Mouse (Mus musculus) ES-E14 (cell line): ENCODE results near the gene Vdac1.

Experiments
- CHD2 ChIP-seq: IDR thresholded peaks from 2 replicates; pipeline ENCODE4 v1.6.1; 2014; ENCODE audit warnings: mild to moderate bottlenecking, low read depth, low read length, inconsistent platforms
- HCFC1 ChIP-seq: IDR thresholded peaks from 2 replicates; pipeline ENCODE4 v1.6.1; 2012; ENCODE audit warnings: low read length, inconsistent platforms, borderline replicate concordance; ENCODE audit not compliant: insufficient read depth

- TF ChIP-seq HCFC1 (no peak), CHD2 (no peak)
Measured at GRCm38 (mm10) chr11:52369252-52370134, 8.8 kb downstream of the Vdac1 start.
